Mouse (Mus musculus) bone marrow, adult 2 months (tissue): ENCODE measurements around the gene Prx. TPM values are rescaled to one million over a fixed set of nuclear protein-coding genes. Genes with fewer than 3 reads are reported as not detected.

ENCODE experiments used
- H3K27ac ChIP-seq: fragments of 200-500 bp; 2 replicates; pipeline ENCODE4 v1.5.1; 2012; ENCODE audit warnings: low read depth, mild to moderate bottlenecking, control low read depth, inconsistent platforms, low read length; ENCODE audit not compliant: control insufficient read depth, poor library complexity, insufficient read depth
- H3K4me1 ChIP-seq: fragments of 200-500 bp; 2 replicates; pipeline ENCODE4 v1.6.1; 2011; ENCODE audit warnings: low read length; ENCODE audit not compliant: control insufficient read depth, insufficient read depth
- H3K4me3 ChIP-seq: fragments of 200-500 bp; replicated peaks from 2 replicates; pipeline ENCODE3; 2011; ENCODE audit warnings: mild to moderate bottlenecking, low read depth, low read length, control low read depth; ENCODE audit not compliant: control insufficient read depth
- CTCF ChIP-seq: fragments of 200-500 bp; IDR thresholded peaks from 2 replicates; pipeline ENCODE4 v1.5.1; 2011; ENCODE audit warnings: low read length, control low read depth; ENCODE audit not compliant: control insufficient read depth, insufficient read depth
- POLR2A ChIP-seq: fragments of 200-500 bp; IDR thresholded peaks from 2 replicates; pipeline ENCODE4 v1.6.1; 2011; ENCODE audit warnings: low read depth, mild to moderate bottlenecking, control low read depth, low read length, borderline replicate concordance; ENCODE audit not compliant: control insufficient read depth
- WGBS: fragments of 180-500 bp; shearing (Covaris S2); methylation state at CpG from one replicate; pipeline ENCODE4 v1.1.7; 2018; 5-methylcytosine and 5-hydroxymethylcytosine counted together
- polyA plus RNA-seq: library from polyadenylated mRNA; stranded (reverse); fragments of >200 nt; gene quantifications from 2 replicates; pipeline ENCODE4 v1.2.4, GENCODE M21; 2011; ENCODE audit warnings: low replicate concordance; ENCODE audit not compliant: missing spikeins, insufficient read depth, insufficient read length

Gene Prx
- polyA plus RNA-seq, 1 experiment = 3.4 TPM

GRCm38 (mm10) chr7:27535386-27535785 is 36.3 kb downstream of the Prx start:
- TF ChIP-seq CTCF = no peak
- no peak for TF ChIP-seq POLR2A
- peaks cover 4% of the 10 kb centered on the region for H3K4me1 ChIP-seq
- WGBS = 48% methylated on average over 2 of the region's 2 CpGs
- H3K27ac ChIP-seq = no peak overlapping the region
- no peak overlapping the region for H3K4me3 ChIP-seq

- no peak overlapping the region for H3K27ac ChIP-seq
- TF ChIP-seq POLR2A = no peak
- TF ChIP-seq CTCF = no peak
- peaks cover 8% of the 10 kb centered on the region for H3K4me1 ChIP-seq
- no peak overlapping the region for H3K4me3 ChIP-seq
- WGBS = 55% methylated on average over 6 of the region's 6 CpGs
Measured at GRCm38 (mm10) chr7:27536618-27537017, 37.5 kb downstream of the Prx start.

DNA sequence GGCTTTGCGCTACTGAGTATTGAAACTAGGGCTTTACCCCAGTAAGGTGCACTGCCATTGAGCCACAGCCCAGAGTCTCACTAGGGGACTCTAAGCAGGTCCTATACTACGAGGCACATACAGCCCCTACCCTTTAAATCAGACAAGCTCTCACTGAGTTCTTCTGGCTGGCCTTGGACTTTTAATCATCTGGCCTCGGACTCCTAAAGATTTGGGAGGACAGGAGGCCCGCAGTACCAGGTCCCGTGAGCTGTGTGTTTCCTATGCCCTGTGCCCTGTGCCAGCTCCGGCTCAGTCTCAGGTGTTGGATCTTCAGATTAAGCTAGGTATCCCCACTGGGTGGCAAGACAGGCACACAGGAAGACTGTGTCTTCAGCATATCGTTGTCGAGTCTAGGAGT is 38.9 kb downstream of the Prx start:
- Histone ChIP-seq H3K4me1 (peaks cover 8% of the 10 kb centered on the region), H3K27ac (no peak overlapping the region), H3K4me3 (no peak overlapping the region)
- TF ChIP-seq CTCF = no peak
- TF ChIP-seq POLR2A = no peak
- WGBS = 89% methylated on average over 8 of the region's 8 CpGs

DNA sequence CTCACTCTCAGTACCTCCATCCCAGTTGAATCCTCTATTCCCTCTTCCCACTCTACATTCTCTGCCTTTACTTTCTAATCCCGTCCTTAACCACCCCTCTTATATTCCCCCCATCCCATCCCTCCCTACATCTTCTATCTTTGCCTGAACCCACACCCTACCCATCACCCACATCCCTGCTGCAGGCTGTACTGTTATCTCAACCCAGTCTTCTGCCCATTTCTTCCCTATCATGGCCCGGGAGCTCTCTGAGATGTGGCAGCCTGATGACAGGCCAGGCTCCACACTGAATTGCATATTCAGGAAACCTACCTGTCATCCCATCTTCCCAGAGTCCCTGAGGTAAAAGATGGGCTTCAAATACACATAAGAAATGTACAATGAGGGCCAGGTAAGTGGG is 39.7 kb downstream of the Prx start:
- Histone ChIP-seq H3K4me1 (peaks cover 8% of the 10 kb centered on the region), H3K27ac (no peak overlapping the region), H3K4me3 (no peak overlapping the region)
- no peak for TF ChIP-seq CTCF
- no peak for TF ChIP-seq POLR2A
- WGBS = 68% methylated on average over 2 of the region's 2 CpGs

GRCm38 (mm10) chr7:27540521-27540920 is 41.4 kb downstream of the Prx start:
- TF ChIP-seq POLR2A = no peak
- TF ChIP-seq CTCF = no peak
- no peak overlapping the region for H3K4me3 ChIP-seq
- peaks cover 6% of the 10 kb centered on the region for H3K4me1 ChIP-seq
- no peak overlapping the region for H3K27ac ChIP-seq
- 70% methylated on average over 2 of the region's 2 CpGs for WGBS

GRCm38 (mm10) chr7:27540935-27541334 is 41.8 kb downstream of the Prx start:
- no peak overlapping the region for H3K27ac ChIP-seq
- TF ChIP-seq POLR2A = no peak
- TF ChIP-seq CTCF = no peak
- no peak overlapping the region for H3K4me3 ChIP-seq
- peaks cover 6% of the 10 kb centered on the region for H3K4me1 ChIP-seq
- 82% methylated on average over 6 of the region's 6 CpGs for WGBS

GRCm38 (mm10) chr7:27541431-27541830 is 42.3 kb downstream of the Prx start:
- Histone ChIP-seq H3K27ac (no peak overlapping the region), H3K4me3 (peak overlapping the region; percentile 10), H3K4me1 (peaks cover 6% of the 10 kb centered on the region)
- WGBS = 8% methylated on average over 16 of the region's 16 CpGs
- TF ChIP-seq POLR2A = peak; percentile 38; the same call in 1 of the 2 replicates
- no peak for TF ChIP-seq CTCF

DNA sequence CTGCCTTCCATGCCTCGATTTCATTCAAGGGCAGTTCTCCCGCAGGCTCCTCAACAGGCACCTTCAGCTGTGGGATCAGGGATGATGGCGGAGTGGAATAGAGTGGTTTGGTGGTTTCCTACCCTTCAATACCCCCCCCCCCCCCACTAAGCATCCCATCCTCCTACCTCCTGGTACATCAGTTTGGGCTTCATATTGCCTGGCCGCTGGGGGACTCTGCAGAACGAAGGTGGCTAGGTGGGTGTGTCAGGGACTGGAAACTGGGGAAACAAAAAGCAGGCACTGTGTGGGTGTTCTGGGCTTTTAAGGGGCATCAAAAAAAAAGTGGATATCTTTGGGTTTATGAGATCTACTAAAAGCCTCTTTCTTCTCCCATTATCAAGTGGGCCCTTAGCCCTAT is 42.8 kb downstream of the Prx start:
- Histone ChIP-seq H3K4me3 (peak overlapping the region; percentile 15), H3K4me1 (peaks cover 6% of the 10 kb centered on the region), H3K27ac (no peak overlapping the region)
- 30% methylated on average over 5 of the region's 5 CpGs for WGBS
- TF ChIP-seq CTCF (no peak), POLR2A (no peak)

DNA sequence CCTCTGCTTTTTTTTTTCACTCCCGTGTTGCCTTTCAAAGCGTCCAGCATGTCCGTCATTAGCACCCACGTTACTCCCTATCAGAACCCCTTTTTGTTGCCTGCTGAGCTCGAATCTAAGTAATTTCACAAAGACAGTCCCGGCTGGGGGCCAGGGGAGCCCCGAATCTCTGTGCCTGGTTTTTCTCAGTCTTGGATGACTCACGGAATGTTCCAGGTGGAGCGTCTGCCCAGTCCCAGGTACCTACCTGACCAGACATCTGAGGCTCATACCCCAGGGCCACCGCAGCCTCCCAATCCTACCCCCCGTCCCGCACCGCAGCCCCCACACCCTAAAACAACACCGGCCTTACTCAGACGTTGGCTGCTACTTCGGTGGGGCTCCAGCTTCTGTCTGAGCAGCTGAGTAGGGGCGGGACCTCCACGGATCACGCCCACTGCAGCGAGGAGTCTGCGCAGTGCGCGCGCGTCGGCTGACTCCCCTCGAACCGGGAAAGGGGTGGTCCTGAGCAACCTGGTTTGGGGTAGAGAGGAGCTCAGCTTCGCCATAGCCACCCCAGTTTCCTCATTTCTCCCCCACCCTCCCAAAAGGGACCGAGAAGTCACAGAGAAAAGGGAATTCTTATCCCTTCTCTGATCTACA is 43.4 kb downstream of the Prx start:
- peaks cover 5% of the 10 kb centered on the region for H3K4me1 ChIP-seq
- H3K4me3 ChIP-seq = peak overlapping the region; percentile 68
- TF ChIP-seq CTCF (no peak), POLR2A (peak; percentile 70; the same call in 1 of the 2 replicates)
- 1% methylated on average over 30 of the region's 30 CpGs for WGBS
- no peak overlapping the region for H3K27ac ChIP-seq
